Mouse (Mus musculus) intestine, embryonic 14.5 days (tissue): ENCODE data around the gene Lrrc4b. TPM values are rescaled to one million over a fixed set of nuclear protein-coding genes. Genes with fewer than 3 reads are reported as not detected.

Source experiments
- ATAC-seq: fragments of 200-750 bp; cut with Nextera tagmentation; replicated peaks from 2 replicates; pipeline ENCODE4 v1.8.0; 2017; ENCODE audit warnings: low read depth, moderate number of reproducible peaks, moderate TSS enrichment, moderate library complexity; ENCODE audit not compliant: low FRiP score, low TSS enrichment
- DNase-seq: peaks from one replicate; pipeline ENCODE4 v3.0.0-alpha.2; 2018; ENCODE audit warnings: low spot score
- H3K27ac ChIP-seq: fragments of 300-500 bp; sonication (generic); 2 replicates; pipeline ENCODE4 v1.5.1; 2014; ENCODE audit warnings: low read depth, mild to moderate bottlenecking, control low read depth
- H3K27me3 ChIP-seq: fragments of 300-500 bp; sonication (generic); replicated peaks from 2 replicates; pipeline ENCODE4 v1.6.1; 2014; ENCODE audit warnings: low read length, control low read depth; ENCODE audit not compliant: control insufficient read depth, insufficient read depth
- H3K36me3 ChIP-seq: fragments of 300-500 bp; sonication (generic); 2 replicates; pipeline ENCODE4 v1.6.1; 2014; ENCODE audit warnings: low read length, control low read depth; ENCODE audit not compliant: control insufficient read depth, insufficient read depth
- H3K4me1 ChIP-seq: fragments of 300-500 bp; sonication (generic); replicated peaks from 2 replicates; pipeline ENCODE4 v1.6.1; 2014; ENCODE audit warnings: low read length, control low read depth, mixed read lengths; ENCODE audit not compliant: control insufficient read depth, insufficient read depth
- H3K4me2 ChIP-seq: fragments of 300-500 bp; sonication (generic); 2 replicates; pipeline ENCODE4 v1.6.1; 2014; ENCODE audit warnings: low read length
- H3K4me3 ChIP-seq: fragments of 300-500 bp; sonication (generic); 2 replicates; pipeline ENCODE4 v1.5.1; 2014; ENCODE audit warnings: low read depth, low read length, control low read depth, mixed read lengths
- H3K9ac ChIP-seq: fragments of 300-500 bp; sonication (generic); 2 replicates; pipeline ENCODE4 v1.6.1; 2014; ENCODE audit warnings: mild to moderate bottlenecking, low read length
- H3K9me3 ChIP-seq: fragments of 300-500 bp; sonication (generic); 2 replicates; pipeline ENCODE4 v1.6.1; 2016; ENCODE audit warnings: low read length, control low read depth; ENCODE audit not compliant: control insufficient read depth
- WGBS: fragments of 180-500 bp; shearing (Covaris S2); extraction: QIAGEN DNeasy Blood & Tissue Kit; methylation state at CpG from one replicate; pipeline ENCODE4 v1.1.7; 2014; 5-methylcytosine and 5-hydroxymethylcytosine counted together
- polyA plus RNA-seq: library from polyadenylated mRNA; unstranded; fragments of >200 nt; fragmentation: Nextera tagmentation; extraction: Ambion mirVana; gene quantifications from 2 replicates; pipeline ENCODE4 v1.2.1, GENCODE M21; 2014

The Lrrc4b gene
- polyA plus RNA-seq, 1 experiment from 2014 or later, result 1.3 TPM

- H3K4me3 ChIP-seq, result no peak overlapping the region
- no peak overlapping the region for H3K4me2 ChIP-seq
- no peak for DNase-seq
- H3K4me1 ChIP-seq, result no peaks in the 10 kb centered on the region
- whole genome bisulfite sequencing, result 82% methylated on average over 1 of the region's 1 CpGs
- no peaks in the 10 kb centered on the region for H3K9me3 ChIP-seq
- no peak for ATAC-seq
- no peak overlapping the region for H3K27ac ChIP-seq
- H3K27me3 ChIP-seq, result peaks cover 65% of the 10 kb centered on the region
- no peaks in the 10 kb centered on the region for H3K36me3 ChIP-seq
- H3K9ac ChIP-seq, result no peak overlapping the region
Observed at GRCm38 (mm10) chr7:44440479-44440878, 11.7 kb downstream of the Lrrc4b start.

GRCm38 (mm10) chr7:44441180-44441579, 12.4 kb downstream of the Lrrc4b start:
- Histone ChIP-seq H3K27ac (no peak overlapping the region), H3K4me2 (no peak overlapping the region), H3K4me1 (no peaks in the 10 kb centered on the region), H3K4me3 (no peak overlapping the region), H3K9me3 (no peaks in the 10 kb centered on the region), H3K27me3 (peaks cover 72% of the 10 kb centered on the region), H3K9ac (no peak overlapping the region), H3K36me3 (no peaks in the 10 kb centered on the region)
- DNase-seq, result no peak
- no peak for ATAC-seq
- WGBS, result 0% methylated on average over 1 of the region's 1 CpGs

GRCm38 (mm10) chr7:44441648-44442109, 12.9 kb downstream of the Lrrc4b start:
- Histone ChIP-seq H3K27ac (0 out of 2 replicates have a peak overlapping the region, but pooled peaks have one; percentile 22), H3K36me3 (no peaks in the 10 kb centered on the region), H3K9me3 (no peaks in the 10 kb centered on the region), H3K4me1 (no peaks in the 10 kb centered on the region), H3K4me3 (peak overlapping the region; percentile 26), H3K9ac (peak overlapping the region; percentile 11; the same call in 1 of the 2 replicates), H3K4me2 (peak overlapping the region; percentile 33), H3K27me3 (peaks cover 77% of the 10 kb centered on the region)
- WGBS, result under 1% methylated on average over 14 of the region's 14 CpGs
- ATAC-seq (peak; percentile 42; the same call in 1 of the 2 replicates), DNase-seq (no peak)

- DNase-seq, result no peak
- Histone ChIP-seq H3K4me3 (peak overlapping the region; percentile 26), H3K4me2 (peak overlapping the region; percentile 33), H3K9ac (peak overlapping the region; percentile 40), H3K36me3 (no peaks in the 10 kb centered on the region), H3K27me3 (peaks cover 82% of the 10 kb centered on the region), H3K4me1 (no peaks in the 10 kb centered on the region), H3K9me3 (no peaks in the 10 kb centered on the region), H3K27ac (0 out of 2 replicates have a peak overlapping the region, but pooled peaks have one; percentile 22)
- 1% methylated on average over 13 of the region's 14 CpGs for WGBS
- no peak for ATAC-seq
Observed at GRCm38 (mm10) chr7:44442407-44442821, 13.6 kb downstream of the Lrrc4b start.

GRCm38 (mm10) chr7:44443268-44444173, 14.7 kb downstream of the Lrrc4b start:
- Histone ChIP-seq H3K9me3 (no peaks in the 10 kb centered on the region), H3K27me3 (peaks cover 82% of the 10 kb centered on the region), H3K4me1 (no peaks in the 10 kb centered on the region), H3K4me3 (peak overlapping the region; percentile 26), H3K27ac (no peak overlapping the region), H3K4me2 (peak overlapping the region; percentile 33; the same call in 1 of the 2 replicates), H3K9ac (peak overlapping the region; percentile 40; the same call in 1 of the 2 replicates), H3K36me3 (no peaks in the 10 kb centered on the region)
- ATAC-seq, result no peak
- 6% methylated on average over 20 of the region's 20 CpGs for WGBS
- DNase-seq, result no peak

- no peak overlapping the region for H3K9ac ChIP-seq
- no peaks in the 10 kb centered on the region for H3K4me1 ChIP-seq
- no peak for ATAC-seq
- no peak overlapping the region for H3K27ac ChIP-seq
- H3K4me2 ChIP-seq, result no peak overlapping the region
- H3K9me3 ChIP-seq, result no peaks in the 10 kb centered on the region
- no peak overlapping the region for H3K4me3 ChIP-seq
- no peak for DNase-seq
- WGBS, result 9% methylated on average over 28 of the region's 29 CpGs
- no peaks in the 10 kb centered on the region for H3K36me3 ChIP-seq
- H3K27me3 ChIP-seq, result peaks cover 72% of the 10 kb centered on the region
Observed at GRCm38 (mm10) chr7:44444886-44445527, 16.2 kb downstream of the Lrrc4b start.

- 11% methylated on average over 7 of the region's 7 CpGs for WGBS
- H3K27ac ChIP-seq, result no peak overlapping the region
- no peaks in the 10 kb centered on the region for H3K36me3 ChIP-seq
- H3K4me2 ChIP-seq, result no peak overlapping the region
- H3K9me3 ChIP-seq, result no peaks in the 10 kb centered on the region
- no peak overlapping the region for H3K4me3 ChIP-seq
- H3K27me3 ChIP-seq, result peaks cover 66% of the 10 kb centered on the region
- H3K4me1 ChIP-seq, result no peaks in the 10 kb centered on the region
- no peak for ATAC-seq
- no peak overlapping the region for H3K9ac ChIP-seq
- DNase-seq, result no peak
Observed at GRCm38 (mm10) chr7:44445528-44445923, 16.7 kb downstream of the Lrrc4b start.

- Histone ChIP-seq H3K9me3 (no peaks in the 10 kb centered on the region), H3K27ac (no peak overlapping the region), H3K4me3 (no peak overlapping the region), H3K9ac (no peak overlapping the region), H3K36me3 (no peaks in the 10 kb centered on the region), H3K4me2 (no peak overlapping the region), H3K27me3 (peaks cover 59% of the 10 kb centered on the region), H3K4me1 (no peaks in the 10 kb centered on the region)
- WGBS, result 39% methylated on average over 12 of the region's 12 CpGs
- ATAC-seq (no peak), DNase-seq (no peak)
Observed at GRCm38 (mm10) chr7:44446070-44446855, 17.4 kb downstream of the Lrrc4b start.
